Mouse (Mus musculus) inflammation-experienced regulatory T-cells, adult 6 months (primary cell): ENCODE measurements around the gene Rpl7l1. TPM values are rescaled to one million over a fixed set of nuclear protein-coding genes. Genes with fewer than 3 reads are reported as not detected.

ENCODE experiments used
- ATAC-seq: one replicate; pipeline ENCODE4 v1.8.0; 2017
- polyA plus RNA-seq, 3 experiments: library from polyadenylated mRNA; unstranded; fragments of 100-300 nt; shearing (Covaris generic); gene quantifications; one replicate each; pipeline ENCODE4 v1.2.1; 2017

Gene Rpl7l1
- polyA plus RNA-seq, 3 experiments from 2014 or later, result 120 to 149 (median 139) TPM

DNA sequence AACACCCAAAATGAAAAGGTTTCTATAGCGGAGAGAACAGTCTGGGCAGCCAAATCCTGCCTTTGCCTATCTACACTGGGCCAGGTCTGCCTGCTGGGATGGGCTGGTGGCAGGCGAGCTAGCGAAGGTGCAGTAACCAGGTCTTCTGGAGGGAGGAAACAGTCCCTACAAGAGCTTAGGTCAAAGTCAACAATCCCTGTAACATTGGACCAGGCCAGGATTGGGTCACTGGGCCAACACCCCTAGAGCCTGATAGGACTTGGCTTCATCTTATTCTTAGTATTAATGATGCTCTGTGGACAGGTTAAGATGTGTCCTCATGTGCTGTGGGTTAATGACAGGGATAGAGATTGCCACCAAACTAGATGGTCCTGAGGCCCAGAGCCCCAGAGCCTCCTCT, 48.4 kb downstream of the Rpl7l1 start:
- ATAC-seq, result no peak

GRCm38 (mm10) chr17:46728904-46729318, 53.6 kb downstream of the Rpl7l1 start, which contains the start of gene Gnmt:
Gene Gnmt, minus strand, starts transcription at chr17:46729168.
- no peak for ATAC-seq

DNA sequence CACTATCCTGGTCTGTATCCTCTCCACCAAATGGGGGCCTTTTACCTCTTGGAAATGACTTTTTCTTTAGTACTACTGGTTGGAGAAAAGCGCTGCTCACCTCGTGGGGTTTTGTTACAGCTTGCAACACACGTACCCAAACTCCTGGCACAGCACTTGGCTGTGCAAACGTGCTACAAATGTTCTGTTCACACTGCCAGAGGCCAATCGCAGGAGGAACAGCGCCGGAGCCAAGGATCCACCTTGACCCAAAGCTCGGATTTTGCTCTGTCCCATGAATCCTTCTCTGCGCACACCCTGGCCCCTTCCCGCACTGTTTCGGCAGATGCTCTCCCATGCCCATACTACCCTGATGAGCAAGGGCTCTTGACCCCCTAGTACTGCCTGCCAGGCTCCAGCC, 54.0 kb downstream of the Rpl7l1 start:
- no peak for ATAC-seq

- no peak for ATAC-seq
Measured at GRCm38 (mm10) chr17:46728021-46728420, 54.5 kb downstream of the Rpl7l1 start.

DNA sequence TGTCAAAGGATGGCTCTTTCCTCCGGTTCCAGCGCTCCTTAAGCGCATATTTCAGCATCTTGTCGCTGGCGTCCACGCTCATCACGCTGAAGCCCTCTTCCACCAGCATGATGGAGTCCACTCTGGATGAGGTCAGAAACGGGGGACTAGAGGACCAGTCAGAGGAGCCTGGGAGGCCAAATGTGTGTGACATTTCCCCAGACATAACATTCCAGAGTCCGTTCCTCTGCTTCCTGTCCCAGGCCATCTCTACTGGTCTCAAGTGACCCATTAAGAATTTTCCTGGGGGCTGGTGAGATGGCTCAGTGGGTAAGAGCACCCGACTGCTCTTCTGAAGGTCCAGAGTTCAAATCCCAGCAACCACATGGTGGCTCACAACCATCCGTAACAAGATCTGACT, 55.2 kb downstream of the Rpl7l1 start:
- no peak for ATAC-seq

GRCm38 (mm10) chr17:46725731-46726645, 56.5 kb downstream of the Rpl7l1 start:
- ATAC-seq, result no peak

DNA sequence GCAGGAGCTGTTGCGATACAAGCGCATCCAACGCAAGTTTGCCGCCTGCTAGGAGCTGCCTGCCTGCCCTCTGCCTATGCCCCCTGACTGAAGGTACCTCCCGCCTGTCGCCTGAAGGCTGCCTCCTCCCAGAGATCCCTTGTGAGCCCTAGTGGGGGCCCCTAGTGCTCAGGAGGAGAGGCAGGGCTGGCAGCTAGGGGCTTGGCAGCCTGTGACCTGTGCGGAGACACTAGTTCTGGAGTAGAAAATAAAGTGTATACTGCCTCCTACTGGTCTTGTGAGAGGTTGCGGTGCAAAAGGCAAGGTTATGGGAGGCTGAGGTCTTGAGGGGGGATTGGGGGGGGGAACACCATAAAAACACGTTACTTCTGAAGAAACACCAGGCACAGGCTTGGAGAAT, 57.2 kb downstream of the Rpl7l1 start:
- ATAC-seq, result no peak

DNA sequence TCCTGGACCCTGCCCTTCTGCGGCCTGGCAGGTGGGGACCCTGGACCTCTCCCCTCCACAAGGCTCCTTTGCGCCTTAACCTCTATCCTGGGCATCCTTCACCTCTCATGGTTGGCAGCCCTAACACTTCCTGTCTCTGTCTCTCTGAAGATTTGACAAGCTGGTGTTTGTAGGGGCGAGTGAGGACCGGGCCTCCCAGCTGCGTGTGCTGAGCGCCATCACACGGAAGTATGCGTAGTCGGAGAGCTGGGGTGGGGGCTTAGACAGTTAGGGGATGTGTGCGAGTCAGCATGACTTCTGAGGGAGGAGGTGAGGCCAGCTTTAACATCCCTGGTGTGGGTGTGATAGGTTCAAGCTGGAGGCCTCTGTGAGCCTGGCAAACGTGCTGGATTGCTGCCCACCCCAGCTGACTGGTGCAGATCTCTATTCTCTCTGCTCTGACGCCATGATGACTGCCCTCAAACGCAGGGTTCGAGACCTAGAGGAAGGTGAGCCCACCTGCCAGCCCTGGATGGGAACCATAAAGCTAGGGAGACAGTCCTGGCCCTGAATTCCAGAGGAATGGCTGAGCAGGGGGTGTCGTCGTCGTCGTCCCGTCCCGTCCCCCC, 57.9 kb downstream of the Rpl7l1 start:
- no peak for ATAC-seq

Other genes starting within 250 kb of the Rpl7l1 start
- 1 to 10 TPM in 2 of 3 experiments, under 1 TPM in 1; 0.78 to 7.5 (median 3.1) TPM for gene Cul9, start 236.3 kb downstream of the Rpl7l1 start, polyA plus RNA-seq
- gene Srf, start 226.5 kb downstream of the Rpl7l1 start, polyA plus RNA-seq, result 10 to 100 TPM in 1 of 3 experiments, 1 to 10 TPM in 2; 4.8 to 15.7 (median 7.7) TPM
- gene Ptk7, start 153.2 kb downstream of the Rpl7l1 start, polyA plus RNA-seq, result not detected
- gene Klc4, start 136.7 kb downstream of the Rpl7l1 start, polyA plus RNA-seq, result 10 to 100 TPM in 1 of 3 experiments, 1 to 10 TPM in 2; 7.6 to 10.1 (median 9.1) TPM
- gene Mrpl2, start 136.4 kb downstream of the Rpl7l1 start, polyA plus RNA-seq, result 10 to 100 TPM; 59.1 to 81.9 (median 60.2) TPM
- 1 to 10 TPM; 1.7 to 4.1 (median 2.5) TPM for gene Cul7, start 132.3 kb downstream of the Rpl7l1 start, polyA plus RNA-seq
- gene Rrp36, start 108.3 kb downstream of the Rpl7l1 start, polyA plus RNA-seq, result 10 to 100 TPM; 47.3 to 50.7 (median 47.7) TPM
- gene Mea1, start 103.9 kb downstream of the Rpl7l1 start, polyA plus RNA-seq, result 100 to 1,000 TPM; 162 to 181 (median 163) TPM
- gene Klhdc3, start 101.8 kb downstream of the Rpl7l1 start, polyA plus RNA-seq, result 10 to 100 TPM; 20.7 to 22.4 (median 21.7) TPM
- 10 to 100 TPM; 23.2 to 25.5 (median 23.5) TPM for gene Ppp2r5d, start 77.6 kb downstream of the Rpl7l1 start, polyA plus RNA-seq
- gene Pex6, start 71.2 kb downstream of the Rpl7l1 start, polyA plus RNA-seq, result 1 to 10 TPM; 3.1 to 4.8 (median 4.6) TPM
- gene Gnmt, start 53.5 kb downstream of the Rpl7l1 start, polyA plus RNA-seq, result 1 to 10 TPM in 1 of 3 experiments, under 1 TPM in 2; 0.40 to 2.3 (median 0.72) TPM
- 10 to 100 TPM; 19.1 to 36.3 (median 27.8) TPM for gene Cnpy3, start 30.5 kb downstream of the Rpl7l1 start, polyA plus RNA-seq
- gene Ptcra, start 19.0 kb downstream of the Rpl7l1 start, polyA plus RNA-seq, result under 1 TPM in 2 of 3 experiments, not detected in 1; 0.44 to 0.47 TPM
- 10 to 100 TPM; 16.4 to 17.9 (median 17.3) TPM for gene 2310039H08Rik, start 10.0 kb downstream of the Rpl7l1 start, polyA plus RNA-seq
- 1 to 10 TPM; 7.6 to 9.2 (median 9.1) TPM for gene Bicral, start 75.8 kb upstream of the Rpl7l1 start, polyA plus RNA-seq
- 10 to 100 TPM in 1 of 3 experiments, 1 to 10 TPM in 2; 9.6 to 10.5 (median 9.9) TPM for gene Tbcc, start 108.0 kb upstream of the Rpl7l1 start, polyA plus RNA-seq
- gene Prph2, start 127.8 kb upstream of the Rpl7l1 start, polyA plus RNA-seq, result not detected
- 10 to 100 TPM; 12.1 to 19.4 (median 13.2) TPM for gene Ubr2, start 227.9 kb upstream of the Rpl7l1 start, polyA plus RNA-seq